Mouse (Mus musculus) subcutaneous adipose tissue, adult 2 months (tissue): Measurements from ENCODE around the gene Rpa1. TPM values are rescaled to one million over a fixed set of nuclear protein-coding genes. Genes with fewer than 3 reads are reported as not detected.

Experiments used
- polyA plus RNA-seq: library from polyadenylated mRNA; depleted of rRNA; stranded (reverse); fragments of >200 nt; gene quantifications from 2 replicates; pipeline ENCODE4 v1.2.3, GENCODE M21; 2012; ENCODE audit warnings: low replicate concordance; rRNA removed

The Rpa1 gene
- polyA plus RNA-seq: 20.4 and 33.2 TPM in 2 replicates

DNA sequence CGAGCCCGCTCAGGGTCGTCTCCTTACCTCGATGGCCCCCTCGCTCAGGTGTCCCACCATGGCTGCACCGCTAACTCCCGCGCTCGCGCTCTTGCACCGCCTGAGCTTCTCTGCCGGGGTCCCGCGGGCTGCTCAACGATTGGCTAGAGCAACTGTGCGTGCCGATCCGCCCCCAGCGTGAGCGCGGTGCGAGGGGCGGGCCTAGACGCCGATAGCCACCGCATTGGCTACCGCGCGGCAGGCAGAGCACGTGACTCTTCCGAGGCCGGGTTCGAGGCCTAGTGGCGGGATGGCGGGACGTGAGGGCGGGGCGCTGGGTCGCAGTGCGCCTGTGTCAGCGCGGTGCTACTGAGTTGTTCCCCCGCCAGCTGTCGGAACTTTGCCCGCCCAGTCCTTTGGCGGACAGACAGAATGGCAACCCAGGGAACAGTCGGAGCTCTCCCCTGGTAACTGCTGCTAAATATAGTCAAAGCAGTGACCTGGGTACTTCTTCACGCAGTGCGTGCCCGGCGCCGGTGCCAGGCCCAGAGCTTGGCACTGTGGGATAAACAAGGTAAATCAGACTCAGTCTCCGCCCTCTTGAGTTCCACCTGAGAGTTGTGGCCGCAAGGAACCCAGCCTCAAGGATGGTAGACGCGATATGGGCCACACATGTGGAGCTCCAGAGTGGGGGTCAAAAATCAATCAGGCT, at the start of gene Rpa1, which contains the start of gene Smyd4:
Gene Rpa1 (minus strand): TSS at position 126 of the 691 bp plus-strand sequence.
Gene Smyd4 (plus strand): TSS at position 235 of the 691 bp plus-strand sequence.

Other genes starting within 250 kb of the Rpa1 start
- 29.2 and 89.3 TPM in 2 replicates for gene Hic1, start 178.8 kb downstream of the Rpa1 start, polyA plus RNA-seq
- gene Ovca2, start 169.5 kb downstream of the Rpa1 start, polyA plus RNA-seq: 28.9 and 29.4 TPM in 2 replicates
- gene Dph1, start 157.1 kb downstream of the Rpa1 start, polyA plus RNA-seq: 35.7 and 67.8 TPM in 2 replicates
- gene Rtn4rl1, start 154.5 kb downstream of the Rpa1 start, polyA plus RNA-seq: 10.6 and 33.3 TPM in 2 replicates
- 6.0 and 6.2 TPM in 2 replicates for gene Smyd4, start 109 bp upstream of the Rpa1 start, polyA plus RNA-seq
- 508 and 625 TPM in 2 replicates for gene Serpinf1, start 74.4 kb upstream of the Rpa1 start, polyA plus RNA-seq
- 0.14 and 0.82 TPM in 2 replicates for gene Serpinf2, start 91.3 kb upstream of the Rpa1 start, polyA plus RNA-seq
- gene Wdr81, start 106.4 kb upstream of the Rpa1 start, polyA plus RNA-seq: 17.4 and 21.8 TPM in 2 replicates
- gene Tlcd2, start 113.4 kb upstream of the Rpa1 start, polyA plus RNA-seq: 80.9 and 90.7 TPM in 2 replicates
- gene Prpf8, start 138.5 kb upstream of the Rpa1 start, polyA plus RNA-seq: 85.9 and 139 TPM in 2 replicates
- 7.7 and 16.1 TPM in 2 replicates for gene Rilp, start 161.8 kb upstream of the Rpa1 start, polyA plus RNA-seq
- gene Scarf1, start 165.2 kb upstream of the Rpa1 start, polyA plus RNA-seq: 21.1 and 38.3 TPM in 2 replicates
- 37.7 and 38.5 TPM in 2 replicates for gene Slc43a2, start 183.4 kb upstream of the Rpa1 start, polyA plus RNA-seq
- 57.4 and 68.5 TPM in 2 replicates for gene Pitpna, start 239.8 kb upstream of the Rpa1 start, polyA plus RNA-seq